Mouse (Mus musculus) heart, adult 10 weeks (tissue): ENCODE results near the gene Gm20931. TPM values are rescaled to one million over a fixed set of nuclear protein-coding genes. Genes with fewer than 3 reads are reported as not detected.

Source experiments
- polyA plus RNA-seq: library from polyadenylated mRNA; stranded (reverse); fragments of 350-450 nt; fragmentation: Illumina TruSeq; extraction: RNeasy Lipid Tissue Mini Kit (QIAGEN cat#74804); gene quantifications from one replicate; pipeline ENCODE4 v1.2.3, GENCODE M21; 2014; ENCODE audit warnings: low read depth, low replicate concordance

The Gm20931 gene
- polyA plus RNA-seq, result not detected

GRCm38 (mm10) chrY:55213420-55213819 lies at the start of gene Gm20931:
Gene Gm20931, plus strand, starts transcription at chrY:55213720.

